Mouse (Mus musculus): ENCODE measurements around the gene Hdhd5. TPM values are rescaled to one million over a fixed set of nuclear protein-coding genes. Genes with fewer than 3 reads are reported as not detected.

Hdhd5 gene
- 10 to 100 TPM; 27.7 to 30.5 TPM for total RNA-seq (2021)
- long read RNA-seq, transcript Hdhd5-201 (8 exons, 1,928 nt) = major isoform, 7 of 25 reads
- long read RNA-seq, partial matches to known transcripts = 4 of 25 reads
- long read RNA-seq, other reads (novel, unspliced or antisense) = 14 of 25 reads

GRCm38 (mm10) chr6:120531020-120531965, at the start of gene Hdhd5:
TSS of gene Hdhd5 (minus strand) at chr6:120531319.
- peak; percentile 92 to 95 for DNase-seq (ENCODE audit: low spot score in 2 of 2)

DNA sequence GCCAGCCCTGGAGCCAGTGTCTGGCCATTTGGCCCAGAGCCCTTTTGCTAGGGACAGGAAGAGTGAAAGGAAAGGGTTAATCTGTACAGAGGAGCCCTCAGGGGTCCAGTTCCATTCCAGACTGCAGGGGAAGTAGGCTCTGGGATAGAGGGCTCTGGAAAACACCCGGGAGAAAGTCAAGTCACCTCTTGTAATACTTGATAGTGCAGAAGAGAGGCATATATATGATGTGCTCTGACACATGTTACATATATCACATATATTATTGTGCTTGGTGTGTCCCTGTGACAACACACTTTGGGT, 49.5 kb upstream of the Hdhd5 start:
- no peak for DNase-seq (ENCODE audit: low spot score in 2 of 2)

GRCm38 (mm10) chr6:120579831-120580712, 49.0 kb upstream of the Hdhd5 start:
- DNase-seq (ENCODE audit: low spot score in 2 of 2) = peak; percentile 53 to 75

GRCm38 (mm10) chr6:120579110-120579830, 48.2 kb upstream of the Hdhd5 start:
- peak in 1 of 2 experiments; percentile 14 for DNase-seq (ENCODE audit: low spot score in 2 of 2)

DNA sequence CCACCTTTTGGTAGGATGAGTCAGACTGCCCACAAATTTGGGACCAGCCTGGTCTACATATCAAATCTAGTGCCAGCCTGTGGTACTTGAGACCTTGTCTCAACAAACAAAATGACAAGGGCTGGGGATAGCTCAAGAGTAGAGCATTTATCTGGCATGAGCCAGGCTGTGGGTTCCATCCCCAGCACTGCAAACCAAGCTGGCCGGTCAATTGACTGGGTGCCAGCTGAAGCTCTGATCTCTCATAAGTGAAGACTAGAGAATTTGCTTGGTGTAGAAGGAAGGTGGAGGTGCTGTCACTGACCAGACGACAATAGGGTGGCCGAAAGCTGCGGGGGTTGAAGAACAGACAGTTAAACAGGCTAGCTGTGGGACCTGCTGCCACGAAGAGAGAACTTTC, 47.4 kb upstream of the Hdhd5 start:
- no peak for DNase-seq (ENCODE audit: low spot score in 2 of 2)

- no peak for DNase-seq (ENCODE audit: low spot score in 2 of 2)
Observed at GRCm38 (mm10) chr6:120572372-120572771, 41.3 kb upstream of the Hdhd5 start.

DNA sequence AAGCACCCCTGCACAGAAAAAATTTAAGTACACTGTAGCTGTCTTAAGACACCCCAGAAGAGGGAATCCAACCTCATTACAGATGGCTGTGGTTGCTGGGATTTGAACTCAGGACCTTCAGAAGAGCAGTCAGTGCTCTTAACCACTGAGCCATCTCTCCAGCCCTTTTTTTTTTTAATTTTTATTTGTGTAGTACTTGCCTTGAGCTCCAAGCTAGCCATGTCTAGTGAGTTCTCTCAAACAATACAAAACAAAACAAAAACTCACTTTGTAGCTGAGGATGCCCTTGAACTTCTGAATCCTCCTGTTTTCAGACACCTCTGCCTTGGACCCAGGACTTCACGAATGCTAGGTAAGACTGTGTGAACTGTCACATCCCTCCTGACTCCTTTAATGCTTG, 37.1 kb upstream of the Hdhd5 start:
- DNase-seq (ENCODE audit: low spot score in 2 of 2) = no peak

GRCm38 (mm10) chr6:120566911-120567909, 36.1 kb upstream of the Hdhd5 start:
- no peak for DNase-seq (ENCODE audit: low spot score in 2 of 2)

DNA sequence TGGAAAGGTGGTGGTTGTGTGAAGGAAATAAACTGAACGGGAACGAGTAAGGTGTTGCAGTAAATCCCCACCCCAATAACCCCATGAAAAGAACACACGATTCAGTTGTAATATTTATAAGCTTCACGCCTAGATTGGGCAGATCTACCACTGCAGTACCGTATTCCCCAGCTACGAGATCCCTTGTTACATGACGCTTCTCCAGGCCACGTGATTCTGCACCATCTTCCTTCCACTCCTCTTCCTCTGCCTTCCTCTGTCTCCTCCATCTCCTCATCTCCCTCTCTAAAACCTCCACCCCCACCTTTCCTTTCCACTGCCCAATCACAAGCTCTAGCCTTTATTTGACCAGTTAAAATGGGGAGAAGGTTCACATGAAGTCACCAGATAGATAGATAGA, 25.5 kb upstream of the Hdhd5 start:
- no peak for DNase-seq (ENCODE audit: low spot score in 2 of 2)

GRCm38 (mm10) chr6:120555983-120556567, 25.0 kb upstream of the Hdhd5 start:
- no peak for DNase-seq (ENCODE audit: low spot score in 2 of 2)

GRCm38 (mm10) chr6:120555152-120555551, 24.0 kb upstream of the Hdhd5 start:
- no peak for DNase-seq (ENCODE audit: low spot score in 2 of 2)

GRCm38 (mm10) chr6:120550173-120550572, 19.1 kb upstream of the Hdhd5 start:
- DNase-seq (ENCODE audit: low spot score in 2 of 2) = no peak

- no peak for DNase-seq (ENCODE audit: low spot score in 2 of 2)
Observed at GRCm38 (mm10) chr6:120548581-120548980, 17.5 kb upstream of the Hdhd5 start.

GRCm38 (mm10) chr6:120546973-120547372, 15.9 kb upstream of the Hdhd5 start:
- DNase-seq (ENCODE audit: low spot score in 2 of 2) = no peak

GRCm38 (mm10) chr6:120546292-120546691, 15.2 kb upstream of the Hdhd5 start:
- DNase-seq (ENCODE audit: low spot score in 2 of 2) = no peak

DNA sequence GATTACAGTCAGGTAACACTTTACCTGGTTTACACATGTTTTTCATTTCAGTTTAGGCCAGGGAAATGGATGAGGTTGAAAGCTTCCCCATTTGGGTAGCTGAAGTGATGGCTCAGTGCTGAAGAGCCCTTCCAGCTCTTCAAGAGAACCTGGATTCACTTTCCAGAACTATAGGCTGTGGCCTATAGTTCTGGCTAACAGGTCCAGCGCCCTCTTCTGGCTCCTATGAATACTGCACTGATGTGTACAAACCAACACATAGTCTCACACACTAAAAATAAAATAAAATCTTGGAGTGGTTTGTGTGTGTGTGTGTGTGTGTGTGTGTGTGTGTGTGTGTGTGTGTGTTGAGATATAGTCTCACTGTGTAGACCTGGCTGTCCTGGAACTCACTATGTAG, 10.9 kb upstream of the Hdhd5 start:
- no peak for DNase-seq (ENCODE audit: low spot score in 2 of 2)

- DNase-seq (ENCODE audit: low spot score in 2 of 2) = no peak
Observed at GRCm38 (mm10) chr6:120541386-120541785, 10.3 kb upstream of the Hdhd5 start.

- DNase-seq (ENCODE audit: low spot score in 2 of 2) = no peak
Observed at GRCm38 (mm10) chr6:120539781-120540231, 8.7 kb upstream of the Hdhd5 start.

- DNase-seq (ENCODE audit: low spot score in 2 of 2) = peak; percentile 35 to 75
Observed at GRCm38 (mm10) chr6:120539132-120539759, 8.1 kb upstream of the Hdhd5 start.
